Mouse (Mus musculus) cerebellum, adult 9-11 months (tissue): ENCODE measurements around the gene Cnot3.
"Not testable (repeated sequence)": the region's sequence is repeated elsewhere in the genome, so short reads cannot be mapped to it uniquely, and the experiment has no call there.

ENCODE experiments used
- DNase-seq: peaks from one replicate; pipeline ENCODE4 v3.0.0; 2022

Gene Cnot3

GRCm38 (mm10) chr7:3644672-3645487, at the start of gene Cnot3:
TSS of gene Cnot3 (plus strand) at chr7:3645268.
- peak; percentile 100 for DNase-seq

GRCm38 (mm10) chr7:3597755-3598154, 47.3 kb upstream of the Cnot3 start:
- DNase-seq = not testable (repeated sequence)

GRCm38 (mm10) chr7:3601119-3601518, 43.9 kb upstream of the Cnot3 start:
- DNase-seq = no peak

- no peak for DNase-seq
Measured at GRCm38 (mm10) chr7:3606798-3607197, 38.3 kb upstream of the Cnot3 start.

- no peak for DNase-seq
Measured at GRCm38 (mm10) chr7:3607391-3607790, 37.7 kb upstream of the Cnot3 start.

- DNase-seq = no peak
Measured at GRCm38 (mm10) chr7:3608668-3609067, 36.4 kb upstream of the Cnot3 start.

GRCm38 (mm10) chr7:3609082-3609481, 36.0 kb upstream of the Cnot3 start:
- DNase-seq = no peak

GRCm38 (mm10) chr7:3610437-3610836, 34.6 kb upstream of the Cnot3 start:
- no peak for DNase-seq

GRCm38 (mm10) chr7:3611006-3611405, 34.1 kb upstream of the Cnot3 start:
- DNase-seq = no peak

GRCm38 (mm10) chr7:3614021-3614420, 31.0 kb upstream of the Cnot3 start:
- no peak for DNase-seq

- peak; percentile 42 for DNase-seq
Measured at GRCm38 (mm10) chr7:3616057-3616388, 29.0 kb upstream of the Cnot3 start, which contains the start of gene Oscar. TSS of gene Oscar (minus strand) at chr7:3616157.

GRCm38 (mm10) chr7:3616389-3617241, 28.5 kb upstream of the Cnot3 start:
- no peak for DNase-seq

GRCm38 (mm10) chr7:3617242-3617995, 27.6 kb upstream of the Cnot3 start, which contains the start of gene Ndufa3:
TSS of gene Ndufa3 (plus strand) at chr7:3617373.
- peak; percentile 94 for DNase-seq

GRCm38 (mm10) chr7:3629030-3629429, 16.0 kb upstream of the Cnot3 start:
- DNase-seq = peak; percentile 67

- DNase-seq = peak; percentile 95
Measured at GRCm38 (mm10) chr7:3629543-3630477, 15.3 kb upstream of the Cnot3 start, which contains the start of the genes Tfpt and Prpf31. TSS of gene Tfpt (minus strand) at chr7:3629929. TSS of gene Prpf31 (plus strand) at chr7:3629985.

GRCm38 (mm10) chr7:3630478-3630815, 14.6 kb upstream of the Cnot3 start:
- DNase-seq = peak; percentile 53

GRCm38 (mm10) chr7:3643412-3643811, 1.7 kb upstream of the Cnot3 start:
- DNase-seq = no peak

- no peak for DNase-seq
Measured at GRCm38 (mm10) chr7:3643843-3644242, 1.2 kb upstream of the Cnot3 start.

- no peak for DNase-seq
Measured at GRCm38 (mm10) chr7:3644348-3644671, 758 bp upstream of the Cnot3 start.

- no peak for DNase-seq
Measured at GRCm38 (mm10) chr7:3645488-3646025, 489 bp downstream of the Cnot3 start.

GRCm38 (mm10) chr7:3646188-3646587, 1.1 kb downstream of the Cnot3 start:
- no peak for DNase-seq

GRCm38 (mm10) chr7:3646641-3647040, 1.6 kb downstream of the Cnot3 start:
- no peak for DNase-seq
